In genomic region chr5:124555145-124555544, GRCm38 (mm10) we compare ENCODE assay signal across 9 mouse cellular contexts. TPM values are rescaled to one million over a fixed set of nuclear protein-coding genes. Genes with fewer than 3 reads are reported as not detected.
DNase-seq lines count a peak whose midpoint lies in the region; ATAC-seq and TF ChIP-seq lines count a peak whose summit lies in the region.
"Had no signal": no experiment of that assay in that cellular context is flagged by ENCODE, and none has a peak within 500 bp of the region (broad histone marks: within the 10 kb centered on the region; RNA-seq: fewer than 3 reads in every experiment).

No protein-coding gene starts in this region.

- TF ChIP-seq POLR2A in brain, embryonic 14.5 days (IDR thresholded peaks at IDR 0.05; ENCODE audit: borderline replicate concordance, extremely low read depth, insufficient read depth, insufficient read length, poor library complexity, severe bottlenecking), result no peak

- no peak overlapping the region for H3K9ac ChIP-seq in hindbrain, postnatal 0 days (replicated peaks; ENCODE audit: low read length)
- no peak overlapping the region for H3K9ac ChIP-seq in hindbrain, embryonic 13.5 days
- no peak overlapping the region for H3K9ac ChIP-seq in midbrain, embryonic 14.5 days (replicated peaks; ENCODE audit: low read length)
- no peak overlapping the region for H3K9ac ChIP-seq in midbrain, embryonic 13.5 days (replicated peaks)

- H3K27ac ChIP-seq in hindbrain, postnatal 0 days, result no peak overlapping the region
- H3K27ac ChIP-seq in hindbrain, embryonic 13.5 days, result no peak overlapping the region
- H3K27ac ChIP-seq in midbrain, embryonic 14.5 days (replicated peaks; ENCODE audit: low read depth, low read length), result no peak overlapping the region
- H3K27ac ChIP-seq in midbrain, embryonic 13.5 days, result no peak overlapping the region
- H3K27ac ChIP-seq: forebrain, embryonic 10.5 days had no signal

- peaks cover 50% of the 10 kb centered on the region for H3K36me3 ChIP-seq in hindbrain, postnatal 0 days (ENCODE audit: insufficient read depth, low read length)
- peaks cover 59% of the 10 kb centered on the region for H3K36me3 ChIP-seq in hindbrain, embryonic 13.5 days
- H3K36me3 ChIP-seq in midbrain, embryonic 14.5 days (ENCODE audit: control insufficient read depth, insufficient read depth, low read length), result peaks cover 58% of the 10 kb centered on the region
- peaks cover 56% of the 10 kb centered on the region for H3K36me3 ChIP-seq in midbrain, embryonic 13.5 days

- H3K4me3 ChIP-seq in hindbrain, postnatal 0 days (ENCODE audit: low read length), result no peak overlapping the region
- H3K4me3 ChIP-seq in hindbrain, embryonic 13.5 days, result no peak overlapping the region
- no peak overlapping the region for H3K4me3 ChIP-seq in midbrain, embryonic 14.5 days (replicated peaks; ENCODE audit: low read depth, low read length)
- H3K4me3 ChIP-seq in midbrain, embryonic 13.5 days (replicated peaks), result no peak overlapping the region

- WGBS in hindbrain, postnatal 0 days, result 76% methylated on average over 1 of the region's 1 CpGs
- WGBS in hindbrain, embryonic 13.5 days, result 85% methylated on average over 1 of the region's 1 CpGs
- WGBS in midbrain, embryonic 14.5 days, result 81% methylated on average over 1 of the region's 1 CpGs
- 86% methylated on average over 1 of the region's 1 CpGs for WGBS in midbrain, embryonic 13.5 days

- peak; percentile 52 for TF ChIP-seq CTCF in hindbrain, postnatal 0 days (IDR thresholded peaks at IDR 0.05; ENCODE audit: low read depth)
- peak; percentile 37; the same call in 1 of the 2 replicates for TF ChIP-seq CTCF in brain, embryonic 14.5 days (IDR thresholded peaks at IDR 0.05; ENCODE audit: borderline replicate concordance, extremely low read depth, insufficient read depth, insufficient read length)

- H3K9me3 ChIP-seq in hindbrain, postnatal 0 days (ENCODE audit: low read length), result no peaks in the 10 kb centered on the region
- no peaks in the 10 kb centered on the region for H3K9me3 ChIP-seq in hindbrain, embryonic 13.5 days
- no peaks in the 10 kb centered on the region for H3K9me3 ChIP-seq in midbrain, embryonic 14.5 days (ENCODE audit: control insufficient read depth, low read length)
- H3K9me3 ChIP-seq in midbrain, embryonic 13.5 days, result no peaks in the 10 kb centered on the region
- H3K9me3 ChIP-seq: forebrain, embryonic 10.5 days had no signal

- H3K4me2 ChIP-seq in hindbrain, postnatal 0 days (ENCODE audit: low read depth, low read length), result no peak overlapping the region
- H3K4me2 ChIP-seq in hindbrain, embryonic 13.5 days, result no peak overlapping the region
- no peak overlapping the region for H3K4me2 ChIP-seq in midbrain, embryonic 14.5 days (ENCODE audit: low read length)
- H3K4me2 ChIP-seq in midbrain, embryonic 13.5 days (replicated peaks), result no peak overlapping the region

- peak; percentile 46 for DNase-seq in hindbrain, postnatal 0 days (ENCODE audit: low spot score)
- peak; percentile 56 for DNase-seq in midbrain, embryonic 14.5 days
- DNase-seq in brain, embryonic 14.5 days (ENCODE audit: low read depth), result peak; percentile 58
- DNase-seq in thymus, postnatal 25 days, result peak; percentile 22
- DNase-seq in spleen, postnatal 10 days (ENCODE audit: low spot score in 2 of 2), result no peak

- H3K4me1 ChIP-seq in hindbrain, postnatal 0 days (ENCODE audit: insufficient read depth, low read length), result peaks cover 5% of the 10 kb centered on the region; the same call in 1 of the 2 replicates
- peaks cover 18% of the 10 kb centered on the region for H3K4me1 ChIP-seq in hindbrain, embryonic 13.5 days (replicated peaks)
- H3K4me1 ChIP-seq in midbrain, embryonic 14.5 days (ENCODE audit: control insufficient read depth, insufficient read depth, low read length), result 0 out of 2 replicates have a peak, but pooled peaks cover 5% of the 10 kb centered on the region
- H3K4me1 ChIP-seq in midbrain, embryonic 13.5 days (replicated peaks), result peaks cover 17% of the 10 kb centered on the region

- no peak for ATAC-seq in hindbrain, postnatal 0 days
- ATAC-seq in hindbrain, embryonic 13.5 days (ENCODE audit: low FRiP score), result no peak
- ATAC-seq in midbrain, embryonic 14.5 days (ENCODE audit: low FRiP score, low TSS enrichment), result no peak
- no peak for ATAC-seq in midbrain, embryonic 13.5 days
- ATAC-seq: Patski had no signal

- no peaks in the 10 kb centered on the region for H3K27me3 ChIP-seq in hindbrain, postnatal 0 days (ENCODE audit: insufficient read depth, low read length)
- H3K27me3 ChIP-seq in hindbrain, embryonic 13.5 days, result no peaks in the 10 kb centered on the region
- H3K27me3 ChIP-seq in midbrain, embryonic 14.5 days (ENCODE audit: control insufficient read depth, insufficient read depth, low read length), result no peaks in the 10 kb centered on the region
- no peaks in the 10 kb centered on the region for H3K27me3 ChIP-seq in midbrain, embryonic 13.5 days
- H3K27me3 ChIP-seq: Patski had no signal

RNA-seq across cellular contexts. Expression of gene Ddx55, which starts 2.5 kb away (rescaled TPM):
- total RNA-seq in hindbrain, postnatal 0 days (2014; rRNA removed), result 14.7 and 15.5 TPM in 2 replicates
- polyA plus RNA-seq in hindbrain, postnatal 0 days (2015; fragmentation: Nextera tagmentation; extraction: Ambion mirVana), result 22.1 and 22.9 TPM in 2 replicates
- polyA plus RNA-seq in hindbrain, embryonic 13.5 days (2015; fragmentation: Nextera tagmentation; extraction: Ambion mirVana), result 26.4 and 27.5 TPM in 2 replicates
- polyA plus RNA-seq in midbrain, embryonic 14.5 days (2014; fragmentation: Nextera tagmentation; extraction: Ambion mirVana), result 21.9 and 22.1 TPM in 2 replicates
- polyA plus RNA-seq in midbrain, embryonic 13.5 days (2015; fragmentation: Nextera tagmentation; extraction: Ambion mirVana), result 28.0 and 28.2 TPM in 2 replicates
- 31.8 and 32.3 TPM in 2 replicates for polyA plus RNA-seq in brain, embryonic 14.5 days (2012; rRNA removed)

RNA-seq across cellular contexts. Expression of gene Tmed2, which starts 14.7 kb away (rescaled TPM):
- 206 and 219 TPM in 2 replicates for total RNA-seq in hindbrain, postnatal 0 days (2014; rRNA removed)
- 329 and 332 TPM in 2 replicates for polyA plus RNA-seq in hindbrain, postnatal 0 days (2015; fragmentation: Nextera tagmentation; extraction: Ambion mirVana)
- 360 and 367 TPM in 2 replicates for polyA plus RNA-seq in hindbrain, embryonic 13.5 days (2015; fragmentation: Nextera tagmentation; extraction: Ambion mirVana)
- 327 and 369 TPM in 2 replicates for polyA plus RNA-seq in midbrain, embryonic 14.5 days (2014; fragmentation: Nextera tagmentation; extraction: Ambion mirVana)
- polyA plus RNA-seq in midbrain, embryonic 13.5 days (2015; fragmentation: Nextera tagmentation; extraction: Ambion mirVana), result 345 and 368 TPM in 2 replicates
- 142 and 146 TPM in 2 replicates for polyA plus RNA-seq in brain, embryonic 14.5 days (2012; rRNA removed)

RNA-seq across cellular contexts. Expression of gene Eif2b1, which starts 23.8 kb away (rescaled TPM):
- 29.0 and 31.7 TPM in 2 replicates for total RNA-seq in hindbrain, postnatal 0 days (2014; rRNA removed)
- polyA plus RNA-seq in hindbrain, postnatal 0 days (2015; fragmentation: Nextera tagmentation; extraction: Ambion mirVana), result 56.8 and 57.5 TPM in 2 replicates
- polyA plus RNA-seq in hindbrain, embryonic 13.5 days (2015; fragmentation: Nextera tagmentation; extraction: Ambion mirVana), result 65.7 and 72.0 TPM in 2 replicates
- polyA plus RNA-seq in midbrain, embryonic 14.5 days (2014; fragmentation: Nextera tagmentation; extraction: Ambion mirVana), result 71.8 and 73.4 TPM in 2 replicates
- 75.2 and 75.4 TPM in 2 replicates for polyA plus RNA-seq in midbrain, embryonic 13.5 days (2015; fragmentation: Nextera tagmentation; extraction: Ambion mirVana)
- polyA plus RNA-seq in brain, embryonic 14.5 days (2012; rRNA removed), result 41.3 and 43.5 TPM in 2 replicates

RNA-seq across cellular contexts. Expression of gene Gtf2h3, which starts 23.8 kb away (rescaled TPM):
- total RNA-seq in hindbrain, postnatal 0 days (2014; rRNA removed), result 26.7 and 33.4 TPM in 2 replicates
- 27.5 and 32.1 TPM in 2 replicates for polyA plus RNA-seq in hindbrain, postnatal 0 days (2015; fragmentation: Nextera tagmentation; extraction: Ambion mirVana)
- 50.3 TPM in 2 replicates for polyA plus RNA-seq in hindbrain, embryonic 13.5 days (2015; fragmentation: Nextera tagmentation; extraction: Ambion mirVana)
- polyA plus RNA-seq in midbrain, embryonic 14.5 days (2014; fragmentation: Nextera tagmentation; extraction: Ambion mirVana), result 51.1 and 59.7 TPM in 2 replicates
- 62.9 and 63.9 TPM in 2 replicates for polyA plus RNA-seq in midbrain, embryonic 13.5 days (2015; fragmentation: Nextera tagmentation; extraction: Ambion mirVana)
- 70.6 and 82.2 TPM in 2 replicates for polyA plus RNA-seq in brain, embryonic 14.5 days (2012; rRNA removed)

RNA-seq across cellular contexts. Expression of gene Rilpl1, which starts 24.0 kb away (rescaled TPM):
- 10.4 and 12.4 TPM in 2 replicates for total RNA-seq in hindbrain, postnatal 0 days (2014; rRNA removed)
- polyA plus RNA-seq in hindbrain, postnatal 0 days (2015; fragmentation: Nextera tagmentation; extraction: Ambion mirVana), result 13.3 and 13.5 TPM in 2 replicates
- polyA plus RNA-seq in hindbrain, embryonic 13.5 days (2015; fragmentation: Nextera tagmentation; extraction: Ambion mirVana), result 11.5 and 12.1 TPM in 2 replicates
- 9.0 and 9.9 TPM in 2 replicates for polyA plus RNA-seq in midbrain, embryonic 14.5 days (2014; fragmentation: Nextera tagmentation; extraction: Ambion mirVana)
- 9.1 and 10.3 TPM in 2 replicates for polyA plus RNA-seq in midbrain, embryonic 13.5 days (2015; fragmentation: Nextera tagmentation; extraction: Ambion mirVana)
- polyA plus RNA-seq in brain, embryonic 14.5 days (2012; rRNA removed), result 8.4 and 11.7 TPM in 2 replicates

Comparison
In these comparisons a context has a peak if more than half of its experiments do, and no peak if none do; other contexts are left out.
1. DNase-seq: peak in hindbrain, postnatal 0 days (single experiment), midbrain, embryonic 14.5 days (single experiment), brain, embryonic 14.5 days (single experiment) and thymus, postnatal 25 days (single experiment); none in spleen, postnatal 10 days (0 of 2).